Mouse (Mus musculus) liver, embryonic 18 days (tissue): ENCODE data around the gene Bbs10. TPM values are rescaled to one million over a fixed set of nuclear protein-coding genes. Genes with fewer than 3 reads are reported as not detected.

Source experiments
- polyA plus RNA-seq: library from polyadenylated mRNA; depleted of rRNA; stranded (reverse); fragments of >200 nt; gene quantifications from 2 replicates; pipeline ENCODE4 v1.2.3, GENCODE M21; 2012; rRNA removed

The Bbs10 gene
- polyA plus RNA-seq = 2.1 and 2.3 TPM in 2 replicates

GRCm38 (mm10) chr10:111298140-111299098 is at the start of gene Bbs10:
Gene Bbs10, plus strand, starts transcription at chr10:111298679.

Other genes with a start within 250 kb of the Bbs10 start
- gene Osbpl8, start 133.9 kb upstream of the Bbs10 start, polyA plus RNA-seq = 4.9 and 5.2 TPM in 2 replicates
- gene Nap1l1, start 174.5 kb downstream of the Bbs10 start, polyA plus RNA-seq = 71.0 and 78.9 TPM in 2 replicates
- 16.9 and 25.4 TPM in 2 replicates for gene Phlda1, start 207.6 kb downstream of the Bbs10 start, polyA plus RNA-seq